Comparison of ENCODE assay signal across 28 mouse cellular contexts in the genomic region with DNA sequence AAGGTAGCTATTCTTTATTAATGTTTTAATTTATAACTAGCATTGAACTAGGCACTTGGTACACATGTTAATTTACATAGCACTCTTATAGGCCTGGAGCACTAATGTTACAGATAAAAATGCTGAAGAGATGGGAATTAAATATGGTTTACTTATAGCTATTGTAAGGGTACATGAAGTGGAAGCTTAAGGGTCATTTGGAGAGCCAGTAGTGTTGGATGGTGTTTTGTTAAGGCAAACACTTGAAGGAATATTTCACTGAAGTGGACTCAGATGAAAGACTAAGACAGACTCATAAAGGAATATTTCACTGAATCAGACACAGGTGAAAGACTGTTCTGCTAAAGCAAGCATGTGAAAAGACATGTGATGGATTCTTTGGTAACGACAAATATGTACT.
"Had no signal": no experiment of that assay in that cellular context is flagged by ENCODE, and none has a peak within 500 bp of the region (broad histone marks: within the 10 kb centered on the region; RNA-seq: fewer than 3 reads in every experiment).

No protein-coding gene starts in this region.

- H3K4me2 ChIP-seq: limb, embryonic 12.5 days; limb, embryonic 13.5 days; limb, embryonic 15.5 days; liver, embryonic 11.5 days; liver, embryonic 12.5 days; liver, embryonic 13.5 days; liver, embryonic 15.5 days; midbrain, embryonic 11.5 days; midbrain, embryonic 12.5 days; midbrain, embryonic 13.5 days; midbrain, embryonic 15.5 days; neural tube, embryonic 12.5 days; neural tube, embryonic 13.5 days had no signal

- DNase-seq: layer of hippocampus, postnatal 36 days; left cerebral cortex, postnatal 4 days; liver; liver, embryonic 13.5 days; liver, postnatal 0 days; lung, postnatal 36 days; lung, postnatal 4 days; midbrain, embryonic 14.5 days had no signal

- H3K27ac ChIP-seq: left cerebral cortex, adult 2 months; limb, embryonic 10.5 days; limb, embryonic 12.5 days; limb, embryonic 13.5 days; limb, embryonic 15.5 days; liver, embryonic 12.5 days; liver, embryonic 13.5 days; liver, embryonic 14.5 days; liver, embryonic 15.5 days; macrophage; midbrain, embryonic 10.5 days; midbrain, embryonic 12.5 days; midbrain, embryonic 13.5 days; midbrain, embryonic 15.5 days; neural tube, embryonic 12.5 days; neural tube, embryonic 13.5 days had no signal

- ATAC-seq: liver, embryonic 12.5 days; liver, postnatal 0 days; midbrain, embryonic 13.5 days; midbrain, embryonic 15.5 days; midbrain, embryonic 16.5 days had no signal

- H3K9me3 ChIP-seq: limb, embryonic 10.5 days; limb, embryonic 15.5 days; liver, embryonic 12.5 days; liver, embryonic 13.5 days; liver, embryonic 15.5 days; midbrain, embryonic 10.5 days; midbrain, embryonic 12.5 days; midbrain, embryonic 13.5 days; midbrain, embryonic 15.5 days; neural tube, embryonic 12.5 days; neural tube, embryonic 13.5 days had no signal

- H3K9ac ChIP-seq: limb, embryonic 12.5 days; limb, embryonic 13.5 days; limb, embryonic 15.5 days; liver, embryonic 12.5 days; liver, embryonic 13.5 days; liver, embryonic 14.5 days; liver, embryonic 15.5 days; liver, postnatal 0 days; midbrain, embryonic 12.5 days; midbrain, embryonic 13.5 days; midbrain, embryonic 15.5 days; neural tube, embryonic 12.5 days; neural tube, embryonic 13.5 days had no signal

- H3K36me3 ChIP-seq: limb, embryonic 10.5 days; limb, embryonic 12.5 days; limb, embryonic 13.5 days; limb, embryonic 15.5 days; liver, embryonic 12.5 days; liver, embryonic 13.5 days; liver, embryonic 15.5 days; midbrain, embryonic 10.5 days; midbrain, embryonic 12.5 days; midbrain, embryonic 13.5 days; midbrain, embryonic 15.5 days; neural tube, embryonic 12.5 days; neural tube, embryonic 13.5 days had no signal

- H3K4me1 ChIP-seq: limb, embryonic 10.5 days; limb, embryonic 12.5 days; limb, embryonic 13.5 days; limb, embryonic 15.5 days; liver, embryonic 12.5 days; liver, embryonic 13.5 days; liver, embryonic 15.5 days; midbrain, embryonic 10.5 days; midbrain, embryonic 12.5 days; midbrain, embryonic 13.5 days; midbrain, embryonic 15.5 days; neural tube, embryonic 12.5 days; neural tube, embryonic 13.5 days had no signal

- H3K4me3 ChIP-seq: left cerebral cortex, adult 2 months; limb, embryonic 10.5 days; limb, embryonic 12.5 days; limb, embryonic 13.5 days; limb, embryonic 15.5 days; liver, embryonic 12.5 days; liver, embryonic 13.5 days; liver, embryonic 15.5 days; megakaryocyte, embryonic 14.5 days; midbrain, embryonic 10.5 days; midbrain, embryonic 12.5 days; midbrain, embryonic 13.5 days; midbrain, embryonic 15.5 days; myocyte; neural tube, embryonic 12.5 days; neural tube, embryonic 13.5 days had no signal

- H3K27me3 ChIP-seq: limb, embryonic 12.5 days; limb, embryonic 13.5 days; limb, embryonic 15.5 days; liver, embryonic 12.5 days; liver, embryonic 13.5 days; liver, embryonic 15.5 days; megakaryocyte, embryonic 14.5 days; midbrain, embryonic 12.5 days; midbrain, embryonic 13.5 days; midbrain, embryonic 15.5 days; neural tube, embryonic 12.5 days; neural tube, embryonic 13.5 days had no signal
